Mouse (Mus musculus) ES-E14 (cell line): ENCODE data around the gene Sf3a1. TPM values are rescaled to one million over a fixed set of nuclear protein-coding genes. Genes with fewer than 3 reads are reported as not detected.

Experiments
- DNase-seq: peaks from one replicate; pipeline ENCODE4 v3.0.0-alpha.2; 2013; ENCODE audit warnings: low read depth, low spot score
- H3K27ac ChIP-seq: 2 replicates; pipeline ENCODE4 v1.5.1; 2012; ENCODE audit warnings: low read depth, mild to moderate bottlenecking, low read length, moderate library complexity, mixed read lengths; ENCODE audit not compliant: poor library complexity, insufficient read depth, severe bottlenecking
- H3K36me3 ChIP-seq: 2 replicates; pipeline ENCODE4 v1.6.1; 2012; ENCODE audit warnings: mild to moderate bottlenecking, low read length, moderate library complexity, mixed read lengths; ENCODE audit not compliant: control insufficient read depth, poor library complexity, insufficient read depth, severe bottlenecking
- H3K4me1 ChIP-seq, 2 experiments: fragments of 150-350 bp in 1 of 2; sonication (generic) in 1 of 2; 2 replicates each; pipeline ENCODE4 v1.6.1; 2012; ENCODE audit warnings: low read length in 2 of 2, mild to moderate bottlenecking in 1 of 2, mixed read lengths in 1 of 2; ENCODE audit not compliant: control insufficient read depth in 2 of 2, insufficient read depth in 2 of 2, poor library complexity in 1 of 2
- H3K4me3 ChIP-seq, 2 experiments: fragments of 150-350 bp in 1 of 2; sonication (generic) in 1 of 2; 2 replicates each; pipeline ENCODE4 v1.5.1; 2012; ENCODE audit warnings: low read length in 2 of 2, low read depth in 1 of 2, mild to moderate bottlenecking in 1 of 2, mixed read lengths in 1 of 2; ENCODE audit not compliant: insufficient read depth in 1 of 2, poor library complexity in 1 of 2, severe bottlenecking in 1 of 2
- H3K9ac ChIP-seq: 2 replicates; pipeline ENCODE4 v1.6.1; 2012; ENCODE audit warnings: low read depth, mild to moderate bottlenecking, low read length, mixed read lengths; ENCODE audit not compliant: poor library complexity, insufficient read depth, severe bottlenecking
- H3K9me3 ChIP-seq: fragments of 150-350 bp; sonication (generic); 2 replicates; pipeline ENCODE4 v1.6.1; 2012; ENCODE audit warnings: low read depth, mild to moderate bottlenecking, low read length; ENCODE audit not compliant: control insufficient read depth, insufficient read depth
- CHD2 ChIP-seq: IDR thresholded peaks from 2 replicates; pipeline ENCODE4 v1.6.1; 2014; ENCODE audit warnings: mild to moderate bottlenecking, low read depth, low read length, inconsistent platforms
- HCFC1 ChIP-seq: IDR thresholded peaks from 2 replicates; pipeline ENCODE4 v1.6.1; 2012; ENCODE audit warnings: low read length, inconsistent platforms, borderline replicate concordance; ENCODE audit not compliant: insufficient read depth
- MAFK ChIP-seq: IDR thresholded peaks from 2 replicates; pipeline ENCODE4 v1.6.1; 2014; ENCODE audit warnings: mild to moderate bottlenecking, low read depth, low read length, inconsistent platforms; ENCODE audit not compliant: insufficient read depth
- ZC3H11A ChIP-seq: IDR thresholded peaks from 2 replicates; pipeline ENCODE4 v1.6.1; 2012; ENCODE audit warnings: low read depth, mild to moderate bottlenecking, inconsistent platforms, low read length, borderline replicate concordance
- ZNF384 ChIP-seq: IDR thresholded peaks from 2 replicates; pipeline ENCODE4 v1.6.1; 2012; ENCODE audit warnings: low read depth, low read length, inconsistent platforms
- in situ Hi-C, 2 experiments: fragments of 600-800 bp; cut with MboI; formaldehyde crosslinking; loops; one replicate each; pipeline ENCODE4 v1.15.1; 2025; ENCODE audit warnings: low sequenced_read_pairs in 2 of 2, inconsistent platforms in 1 of 2; ENCODE audit not compliant: unreplicated experiment in 2 of 2
- total RNA-seq: library from RNA; depleted of rRNA; stranded (reverse); fragments of 300-350 nt; gene quantifications from 2 replicates; pipeline ENCODE4 v1.2.3, GENCODE M21; 2012

Gene Sf3a1
- total RNA-seq, 1 experiment, result 57.4 TPM

DNA sequence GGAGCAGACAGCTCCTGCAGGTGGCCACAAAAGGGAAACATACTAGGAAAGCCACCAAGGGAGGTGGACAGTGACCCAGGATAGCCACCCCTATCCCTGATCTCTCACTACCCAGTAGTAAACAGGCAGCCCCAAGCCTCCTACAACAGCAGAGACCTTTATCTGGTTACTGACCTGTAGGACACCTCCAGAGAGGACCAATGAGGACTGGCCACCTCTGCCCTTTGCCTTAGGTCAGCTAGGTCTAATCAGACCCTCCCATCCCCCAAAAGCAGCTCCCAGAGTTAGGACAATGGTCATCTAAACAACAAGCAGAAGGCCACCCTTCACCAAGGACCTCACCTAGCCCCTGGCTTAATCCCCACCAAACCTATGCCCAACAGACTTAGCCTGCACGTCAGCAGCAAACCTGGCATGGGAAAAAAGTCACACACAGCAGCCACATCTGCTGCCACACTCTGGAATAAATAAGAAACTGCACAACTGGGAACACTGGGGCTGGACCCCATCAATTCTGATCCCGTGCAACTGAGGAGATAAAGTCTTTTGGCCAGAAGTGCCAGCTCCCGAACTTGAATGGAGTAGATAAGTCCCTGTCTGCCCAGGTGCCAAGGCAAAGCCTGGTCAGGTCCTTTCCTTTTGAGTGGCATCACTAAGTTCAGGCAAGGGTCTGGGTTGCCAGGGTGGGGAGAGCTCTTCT is 42.6 kb upstream of the Sf3a1 start:
- no peak for DNase-seq
- Histone ChIP-seq H3K4me3 (no peak overlapping the region; a peak in 1 of 4 replicates), H3K27ac (no peak overlapping the region), H3K36me3 (no peaks in the 10 kb centered on the region), H3K4me1 (peaks cover 0 to 9% of the 10 kb centered on the region in 2 experiments; a peak in 1 of 4 replicates), H3K9ac (no peak overlapping the region), H3K9me3 (no peaks in the 10 kb centered on the region)
- in situ Hi-C loops, result no loop called here
- TF ChIP-seq CHD2 (no peak), ZNF384 (no peak), ZC3H11A (no peak), HCFC1 (no peak), MAFK (no peak)

DNA sequence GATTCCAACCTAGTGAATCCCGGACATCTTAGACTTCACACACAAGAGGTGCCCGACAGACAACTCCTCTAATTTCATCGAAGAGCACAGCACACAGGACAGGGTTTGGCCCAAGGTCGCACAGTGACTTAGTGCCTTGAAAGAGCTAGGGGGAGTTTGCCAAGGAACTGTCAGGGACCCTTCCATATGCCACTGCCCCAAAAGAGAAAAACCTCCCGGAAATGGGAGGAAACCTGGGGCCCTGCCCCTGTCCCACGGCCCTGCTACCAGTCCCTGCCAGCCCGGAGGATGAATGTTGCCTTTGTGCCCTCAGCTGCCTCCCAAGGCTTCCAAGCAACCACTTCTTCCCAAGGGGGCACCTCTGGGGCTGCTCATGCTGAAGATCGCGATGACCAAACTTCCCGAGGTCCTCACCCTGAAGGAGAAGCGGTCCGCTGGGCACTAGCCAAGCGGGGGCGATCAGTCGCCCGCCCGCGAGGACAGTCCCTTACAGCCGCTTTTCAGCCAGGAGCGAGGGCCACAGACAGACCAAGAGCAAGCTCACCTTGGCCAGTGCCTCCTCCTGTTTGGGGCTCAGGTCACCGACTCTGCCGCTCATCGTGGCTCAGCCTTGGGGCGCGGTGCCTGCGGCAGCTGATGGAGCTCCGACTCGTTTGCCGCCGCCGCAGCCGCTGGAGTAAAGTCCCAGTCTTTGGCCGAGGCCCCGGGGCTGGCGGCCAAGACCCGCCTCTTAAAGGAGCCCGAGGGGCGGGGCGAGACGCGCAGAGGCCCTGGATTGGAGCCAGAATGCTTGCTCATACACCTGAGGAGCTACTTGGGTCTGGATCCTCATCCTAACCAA is 41.8 kb upstream of the Sf3a1 start:
- Histone ChIP-seq H3K9ac (peak overlapping the region; percentile 63), H3K4me3 (peak overlapping the region; percentile 60 to 81), H3K27ac (no peak overlapping the region), H3K9me3 (no peaks in the 10 kb centered on the region), H3K36me3 (no peaks in the 10 kb centered on the region), H3K4me1 (peaks cover 2 to 13% of the 10 kb centered on the region in 2 experiments; a peak in 2 of 4 replicates)
- in situ Hi-C loops, result no loop called here
- DNase-seq, result peak; percentile 68
- TF ChIP-seq MAFK (no peak), CHD2 (no peak), ZC3H11A (no peak), ZNF384 (no peak), HCFC1 (no peak)

DNA sequence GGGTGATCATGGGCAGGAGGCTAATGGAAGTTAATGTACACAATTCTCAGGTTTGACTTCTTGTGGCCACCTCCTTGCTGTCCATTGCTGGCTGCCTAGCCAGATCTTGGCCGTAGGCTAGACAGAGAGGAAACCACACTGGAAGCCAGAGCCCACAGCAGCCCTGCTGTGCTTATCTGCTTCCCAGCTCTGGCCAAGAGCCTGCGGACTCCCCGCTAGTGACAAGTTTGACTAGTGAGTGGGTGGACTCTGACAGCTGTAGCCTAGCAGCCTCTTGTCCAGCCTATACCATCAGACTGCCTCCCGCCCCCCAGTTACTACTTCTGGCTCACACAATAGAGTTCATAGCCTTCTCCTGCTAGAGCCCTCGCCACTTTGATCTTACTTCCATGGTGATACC is 40.5 kb upstream of the Sf3a1 start:
- no peaks in the 10 kb centered on the region for H3K36me3 ChIP-seq
- no peak overlapping the region for H3K4me3 ChIP-seq
- peaks cover 2 to 13% of the 10 kb centered on the region in 2 experiments; a peak in 2 of 4 replicates for H3K4me1 ChIP-seq
- no peaks in the 10 kb centered on the region for H3K9me3 ChIP-seq
- H3K9ac ChIP-seq, result no peak overlapping the region
- in situ Hi-C loops, result no loop called here
- no peak for TF ChIP-seq CHD2
- TF ChIP-seq ZNF384, result no peak
- no peak for DNase-seq
- H3K27ac ChIP-seq, result no peak overlapping the region

DNA sequence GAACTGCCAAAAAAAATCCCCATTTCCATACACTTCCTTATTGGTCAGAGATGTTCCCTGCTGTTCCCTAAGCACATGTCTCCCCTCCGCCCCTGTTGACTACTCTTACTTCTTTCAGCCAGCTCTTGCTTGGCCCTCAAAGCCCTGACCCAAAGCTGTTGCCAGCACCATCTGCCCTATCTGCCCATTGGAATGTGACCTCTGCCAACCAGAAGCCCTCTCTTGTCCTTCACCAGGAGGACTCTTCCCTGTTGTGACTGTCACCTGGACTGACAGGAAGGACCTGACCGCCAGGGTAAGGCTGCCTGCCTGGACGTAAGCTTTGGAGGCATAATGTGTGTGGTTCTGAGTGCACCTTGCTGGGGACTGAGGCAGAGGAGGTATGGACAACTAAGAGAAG is 38.5 kb upstream of the Sf3a1 start:
- Histone ChIP-seq H3K27ac (no peak overlapping the region), H3K36me3 (no peaks in the 10 kb centered on the region), H3K9ac (no peak overlapping the region), H3K4me1 (peaks cover 2 to 13% of the 10 kb centered on the region in 2 experiments; a peak in 2 of 4 replicates), H3K4me3 (no peak overlapping the region), H3K9me3 (no peaks in the 10 kb centered on the region)
- in situ Hi-C loops, result no loop called here
- TF ChIP-seq CHD2 (no peak), MAFK (no peak), HCFC1 (no peak), ZNF384 (no peak), ZC3H11A (no peak)
- DNase-seq, result no peak
